Mouse (Mus musculus) naive thymus-derived CD4-positive, alpha-beta T cell, adult 2 months (primary cell): ENCODE data around the gene Cacna2d2.

ENCODE experiments used
- DNase-seq: peaks from one replicate; pipeline ENCODE4 v3.0.0-alpha.2; 2011; ENCODE audit warnings: low read depth

Cacna2d2 gene

GRCm38 (mm10) chr9:107462907-107463306 is 63.5 kb downstream of the Cacna2d2 start:
- DNase-seq = no peak

GRCm38 (mm10) chr9:107463509-107463908 is 64.1 kb downstream of the Cacna2d2 start:
- peak; percentile 65 for DNase-seq

- DNase-seq = no peak
Measured at GRCm38 (mm10) chr9:107464130-107464529, 64.7 kb downstream of the Cacna2d2 start.

DNA sequence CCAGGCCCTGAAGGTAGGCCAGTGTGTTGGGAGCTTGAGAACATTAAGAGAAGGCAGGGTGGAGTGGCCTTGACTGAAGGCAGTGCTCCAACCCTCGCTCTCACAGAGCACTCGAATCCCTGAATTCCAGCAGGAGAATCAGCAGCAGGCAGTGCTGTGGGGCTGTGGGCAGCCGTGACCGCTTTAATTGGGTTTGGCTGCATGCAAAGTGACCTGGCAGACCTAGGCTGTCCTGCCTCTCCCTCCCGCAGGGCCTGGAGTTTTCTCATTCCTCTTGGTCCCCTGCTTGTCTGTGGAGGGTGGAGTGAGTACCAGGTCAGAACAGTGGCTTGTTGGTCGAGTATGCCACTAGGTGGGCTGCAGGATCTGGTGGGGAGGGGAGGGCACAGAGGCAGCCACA is 66.2 kb downstream of the Cacna2d2 start:
- DNase-seq = no peak

DNA sequence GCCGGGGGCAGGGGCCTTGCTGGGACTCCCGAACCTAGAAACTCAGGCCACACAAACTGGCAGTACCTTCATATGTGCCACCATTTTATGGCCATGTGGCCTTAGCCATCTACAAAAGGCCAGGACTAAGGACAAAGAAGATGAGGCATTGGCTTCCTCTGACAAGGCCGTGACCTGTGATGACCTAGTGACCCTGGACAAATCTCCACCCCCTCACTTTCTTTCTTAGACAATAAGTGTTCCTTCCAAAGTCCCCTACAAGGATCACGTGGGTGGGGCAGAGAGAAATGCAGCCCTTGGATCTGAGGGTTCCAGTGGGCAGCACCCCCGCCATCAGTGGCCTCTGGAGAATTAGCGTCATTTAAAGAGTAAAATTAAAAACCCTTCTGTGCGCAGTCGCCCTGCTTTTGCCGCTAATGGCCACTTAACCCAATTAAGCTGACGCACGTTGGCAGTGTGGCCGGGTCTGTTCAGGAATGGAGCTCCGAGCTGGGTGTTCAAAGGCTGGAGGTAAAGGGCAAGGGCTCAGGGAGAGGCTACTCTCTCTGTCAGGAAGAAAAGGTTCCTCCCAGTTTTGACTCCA is 69.9 kb downstream of the Cacna2d2 start:
- no peak for DNase-seq

DNA sequence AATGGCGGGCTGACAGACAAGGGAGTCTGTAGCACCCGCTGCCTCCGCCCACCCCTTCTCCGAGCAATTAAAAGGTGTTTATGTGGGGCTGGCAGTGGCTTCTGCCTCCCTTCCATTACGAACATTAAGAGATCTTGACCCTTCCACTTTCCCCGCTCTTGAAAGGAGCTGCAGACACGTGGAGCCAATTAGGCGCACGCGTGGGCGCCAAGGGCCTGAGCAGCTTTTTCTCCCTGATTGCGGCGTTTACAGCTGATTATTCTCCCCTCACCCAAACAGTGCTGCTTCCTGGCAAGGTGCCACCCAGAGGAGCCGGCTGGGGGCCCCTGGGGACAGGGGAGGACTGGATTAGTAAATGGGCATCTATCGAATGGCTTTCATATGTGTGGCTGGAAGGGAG is 71.0 kb downstream of the Cacna2d2 start:
- no peak for DNase-seq

DNA sequence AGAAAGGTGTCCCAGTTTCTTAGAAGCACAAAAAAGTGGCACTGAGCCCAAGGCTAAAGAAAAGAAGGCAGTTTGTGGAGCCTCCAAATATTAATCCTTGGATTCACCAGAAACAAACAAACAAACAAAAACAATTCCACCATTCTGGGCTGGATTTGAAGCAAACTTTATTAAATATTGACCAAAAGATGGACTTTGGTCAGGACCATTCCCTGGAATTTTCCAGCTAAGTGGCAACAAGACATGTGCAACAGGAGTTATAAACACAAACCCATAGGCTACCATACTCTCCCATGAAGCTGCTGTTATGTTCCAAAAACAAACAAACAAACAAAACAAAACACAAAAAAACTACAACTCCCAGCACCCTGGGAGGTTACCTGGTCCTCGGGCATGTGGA is 74.6 kb downstream of the Cacna2d2 start:
- DNase-seq = no peak

DNA sequence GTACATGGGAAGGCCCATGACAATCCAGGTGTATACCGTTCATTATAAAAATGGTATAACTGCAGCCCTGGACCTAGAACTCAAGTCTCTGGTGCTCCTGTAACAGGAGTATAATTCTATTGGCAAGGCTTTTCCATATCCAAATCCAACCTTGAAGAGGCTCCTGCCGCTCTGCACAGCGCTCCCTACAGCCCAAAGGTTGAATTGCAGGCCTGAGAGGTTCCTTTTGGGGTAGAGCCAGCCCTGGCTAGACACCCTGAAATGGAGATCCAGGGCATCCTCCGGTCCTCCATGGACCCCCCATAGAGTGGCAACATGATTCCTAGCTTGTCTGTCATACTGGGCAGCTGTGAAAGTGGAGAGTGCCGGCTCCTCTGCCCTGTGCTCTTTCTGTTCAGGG is 79.6 kb downstream of the Cacna2d2 start:
- no peak for DNase-seq

- no peak for DNase-seq
Measured at GRCm38 (mm10) chr9:107479593-107479992, 80.2 kb downstream of the Cacna2d2 start.

DNA sequence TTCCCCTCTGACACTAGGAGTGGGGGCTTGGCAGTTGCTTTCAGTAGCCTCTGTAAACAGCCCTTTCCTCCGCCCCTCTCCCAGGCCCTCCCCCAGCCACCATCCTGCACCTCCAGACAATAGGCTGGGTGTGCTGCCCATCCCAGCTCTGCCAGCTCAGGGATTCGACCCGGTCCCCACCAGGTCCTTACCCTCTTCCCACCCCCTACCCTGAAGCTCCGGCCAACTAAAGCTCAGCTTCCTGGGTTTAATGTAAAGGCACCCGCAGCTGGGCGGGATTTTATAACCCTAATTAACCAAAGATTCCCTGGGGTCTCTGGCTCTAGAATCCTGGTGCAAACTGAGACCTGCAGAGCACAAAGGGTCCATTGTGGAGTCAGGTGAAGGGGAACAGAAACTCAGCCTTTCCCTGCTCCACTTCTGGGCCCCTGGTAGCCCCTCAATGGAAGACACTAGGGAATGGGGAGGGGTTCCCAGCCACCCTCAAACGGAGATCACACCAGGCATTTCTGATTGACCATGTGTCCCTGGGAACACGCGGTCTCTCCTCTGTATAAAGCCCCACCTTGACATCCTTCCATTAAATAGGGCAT is 81.2 kb downstream of the Cacna2d2 start:
- DNase-seq = no peak

DNA sequence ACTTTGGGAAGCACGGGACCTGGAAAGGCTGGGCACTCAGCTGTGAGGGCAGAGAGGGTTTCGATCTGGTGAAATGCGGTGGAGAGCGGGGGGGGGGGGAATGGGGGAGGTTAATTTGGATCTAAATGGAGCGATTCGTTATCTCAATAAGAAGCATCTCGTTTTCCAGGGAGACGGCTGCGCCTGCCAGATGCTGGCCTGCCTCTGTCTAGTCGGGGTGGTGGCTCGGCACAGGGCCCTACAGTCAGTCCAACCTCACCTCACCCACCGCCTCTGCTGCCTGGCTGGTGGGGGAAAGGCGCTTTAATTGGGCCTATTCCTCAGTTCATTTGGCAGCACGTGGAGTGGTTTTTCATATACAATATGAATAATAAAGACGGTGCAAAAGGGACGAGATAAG is 81.9 kb downstream of the Cacna2d2 start:
- no peak for DNase-seq

GRCm38 (mm10) chr9:107482004-107482403 is 82.6 kb downstream of the Cacna2d2 start:
- DNase-seq = no peak

DNA sequence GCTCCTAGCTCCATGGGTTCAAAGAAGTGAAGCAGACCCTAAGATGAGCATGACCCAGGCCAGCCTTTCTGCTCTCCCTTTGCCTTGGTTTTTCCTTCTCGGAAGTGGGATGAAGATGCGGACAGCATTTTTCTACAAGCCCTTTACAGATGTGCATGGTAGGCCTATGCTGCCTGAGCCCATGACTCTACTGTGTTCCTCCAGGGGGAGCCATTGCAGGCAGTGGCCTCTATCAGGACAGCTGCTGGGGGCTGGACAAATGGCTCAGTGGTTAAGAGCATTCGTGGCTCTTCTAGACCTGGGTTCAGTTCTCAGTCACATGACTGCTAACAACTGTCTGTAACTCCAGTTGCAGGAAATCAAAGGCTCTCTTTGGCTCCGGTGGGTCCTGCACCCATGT is 83.4 kb downstream of the Cacna2d2 start:
- no peak for DNase-seq

- no peak for DNase-seq
Measured at GRCm38 (mm10) chr9:107483714-107484113, 84.3 kb downstream of the Cacna2d2 start.

GRCm38 (mm10) chr9:107484302-107484701 is 84.9 kb downstream of the Cacna2d2 start:
- no peak for DNase-seq

DNA sequence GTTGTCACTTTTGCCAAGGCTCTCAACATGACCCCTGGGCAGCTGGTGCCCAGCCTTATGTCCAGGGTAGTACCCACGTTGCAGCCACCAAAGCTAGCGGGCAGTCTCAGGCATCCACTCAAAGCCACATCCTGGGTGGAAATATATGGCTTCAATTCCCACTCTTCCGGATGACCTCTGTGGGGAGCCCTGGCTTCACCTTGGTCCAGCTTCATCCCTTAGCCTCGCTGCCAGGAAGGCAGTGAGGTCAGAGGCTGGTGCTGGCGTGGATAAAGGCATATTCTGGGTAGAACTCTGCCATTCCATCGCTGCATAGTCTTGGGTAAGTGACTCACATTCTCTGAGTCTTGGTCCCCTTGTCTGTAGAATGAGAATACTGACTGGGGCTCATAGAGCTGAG is 85.4 kb downstream of the Cacna2d2 start:
- DNase-seq = no peak

DNA sequence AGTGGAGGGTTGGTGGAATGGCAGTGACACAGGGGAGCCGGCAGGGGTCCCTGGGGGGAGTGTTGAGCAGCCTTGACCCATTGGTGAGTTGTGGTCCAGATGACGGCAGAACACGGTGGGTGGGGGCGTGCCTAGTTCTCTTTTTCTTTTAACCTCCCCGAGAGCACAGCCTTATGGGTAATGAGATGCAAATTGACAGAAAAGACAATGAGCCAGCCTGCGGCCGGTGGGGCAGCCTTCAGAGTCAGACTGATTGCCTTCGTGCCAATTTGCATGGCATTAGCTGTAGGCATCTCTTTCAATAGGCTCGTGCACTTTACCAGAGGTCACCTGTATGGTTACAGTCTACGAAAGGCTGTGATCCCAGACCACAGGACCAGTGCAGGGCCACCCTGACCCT is 86.7 kb downstream of the Cacna2d2 start:
- DNase-seq = no peak

- DNase-seq = no peak
Measured at GRCm38 (mm10) chr9:107486507-107487225, 87.3 kb downstream of the Cacna2d2 start.

DNA sequence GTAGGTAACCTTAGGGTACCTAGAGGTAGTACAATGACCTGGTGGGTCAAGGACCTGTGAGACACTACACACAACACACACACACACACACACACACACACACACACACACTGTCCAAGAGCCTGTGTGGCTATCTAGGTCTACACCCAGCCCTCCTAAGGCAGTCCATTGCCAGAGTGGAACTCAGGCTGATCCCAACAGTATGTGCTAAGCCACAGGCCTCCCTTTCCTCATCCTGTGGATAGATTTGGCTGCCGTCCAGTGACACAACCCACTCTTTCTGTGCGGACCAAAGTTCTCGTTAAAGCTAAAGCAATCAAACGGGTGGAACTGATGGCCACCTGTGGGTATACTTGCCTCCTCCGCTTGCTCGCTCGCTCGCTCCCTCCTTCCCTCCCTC is 90.7 kb downstream of the Cacna2d2 start:
- DNase-seq = no peak

DNA sequence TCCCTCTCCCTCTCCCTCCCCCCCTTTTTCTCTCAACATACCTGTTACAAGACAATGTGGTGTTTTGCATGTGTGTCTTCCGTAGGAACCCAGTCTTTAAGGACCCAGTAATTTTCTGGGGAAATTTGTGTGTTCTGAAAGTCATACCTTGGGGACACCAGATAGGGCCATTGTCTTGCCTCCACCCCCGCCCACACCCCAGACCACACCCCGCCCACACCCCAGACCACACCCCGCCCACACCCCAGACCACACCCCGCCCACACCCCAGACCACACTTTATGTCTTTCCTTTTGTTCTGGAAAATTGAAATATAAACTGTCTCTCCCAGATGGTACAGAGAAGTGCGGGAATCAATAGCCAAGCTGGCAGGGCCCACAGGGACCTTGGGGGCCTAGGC is 91.2 kb downstream of the Cacna2d2 start:
- DNase-seq = no peak

GRCm38 (mm10) chr9:107493511-107493910 is 94.1 kb downstream of the Cacna2d2 start:
- no peak for DNase-seq

DNA sequence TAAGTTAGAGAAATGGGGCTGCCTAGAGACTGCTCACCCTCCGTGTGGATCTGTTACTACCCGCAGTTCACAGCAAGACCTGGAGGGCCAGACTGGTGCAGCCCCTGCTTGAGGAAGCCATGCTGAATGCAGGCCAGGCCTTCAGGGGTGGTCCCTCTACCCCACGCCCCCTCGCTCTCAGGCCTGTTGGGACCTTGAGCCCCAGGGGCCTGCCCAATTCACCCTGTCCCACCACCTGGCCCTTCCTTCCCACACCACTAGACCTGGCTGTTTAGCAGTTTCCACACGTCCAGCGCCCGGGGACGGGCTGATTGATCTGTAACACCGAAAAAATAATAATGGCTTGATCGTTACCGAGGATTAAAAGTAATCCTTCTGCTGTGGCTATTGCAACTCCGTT is 94.8 kb downstream of the Cacna2d2 start:
- DNase-seq = no peak

DNA sequence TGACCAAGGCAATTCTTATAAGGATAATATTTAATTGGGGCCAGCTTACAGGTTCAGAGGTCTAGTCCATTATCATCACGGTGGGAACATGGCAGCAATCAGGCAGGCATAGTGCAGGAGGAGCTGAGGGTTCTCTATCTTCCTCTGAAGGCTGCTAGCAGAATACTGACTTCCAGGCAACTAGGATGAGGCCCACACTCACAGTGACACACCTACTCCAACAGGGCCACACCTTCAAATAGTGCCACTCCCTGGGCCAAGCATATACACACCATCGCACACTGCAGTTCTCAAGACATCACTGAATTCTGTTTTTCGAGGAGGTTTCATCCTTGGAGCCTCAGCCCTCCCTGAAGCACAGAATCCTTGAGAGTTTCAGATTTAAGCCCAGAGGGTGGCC is 96.9 kb downstream of the Cacna2d2 start:
- no peak for DNase-seq
